Mouse (Mus musculus): ENCODE results near the gene Slc25a23.

Gene Slc25a23

GRCm38 (mm10) chr17:57059486-57059977 is at the start of gene Slc25a23:
Slc25a23 (minus strand) TSS chr17:57059863.
- DNase-seq (ENCODE audit: low spot score in 2 of 2): peak; percentile 48 to 58

DNA sequence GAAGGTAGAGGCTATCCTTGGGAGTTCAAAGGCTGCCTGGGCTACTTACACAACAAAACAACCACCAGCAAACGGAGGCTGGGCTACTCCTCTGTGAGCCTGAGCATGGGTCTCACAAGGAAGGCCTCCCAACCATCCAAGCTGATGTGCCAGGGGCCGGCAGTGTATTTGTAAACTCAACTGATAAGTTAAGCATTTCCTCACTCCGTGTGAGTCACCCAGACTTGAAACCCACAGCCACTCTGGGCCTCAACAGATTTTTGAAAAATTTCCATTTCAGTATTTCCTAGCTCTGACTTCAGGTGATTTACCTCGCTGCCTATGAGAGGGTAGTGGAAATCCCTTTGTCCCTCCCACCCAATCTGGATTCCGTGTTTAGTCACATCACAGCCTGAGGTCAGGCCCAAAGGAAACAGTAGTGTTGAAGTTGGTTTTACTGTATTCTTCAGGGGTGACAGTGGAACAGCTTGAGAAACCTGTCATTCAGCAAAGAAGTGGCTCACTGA is 49.1 kb upstream of the Slc25a23 start:
- DNase-seq (ENCODE audit: low spot score in 2 of 2): no peak

- DNase-seq (ENCODE audit: low spot score in 2 of 2): no peak
These were observed 48.5 kb upstream of the Slc25a23 start for GRCm38 (mm10) chr17:57108040-57108665.

DNA sequence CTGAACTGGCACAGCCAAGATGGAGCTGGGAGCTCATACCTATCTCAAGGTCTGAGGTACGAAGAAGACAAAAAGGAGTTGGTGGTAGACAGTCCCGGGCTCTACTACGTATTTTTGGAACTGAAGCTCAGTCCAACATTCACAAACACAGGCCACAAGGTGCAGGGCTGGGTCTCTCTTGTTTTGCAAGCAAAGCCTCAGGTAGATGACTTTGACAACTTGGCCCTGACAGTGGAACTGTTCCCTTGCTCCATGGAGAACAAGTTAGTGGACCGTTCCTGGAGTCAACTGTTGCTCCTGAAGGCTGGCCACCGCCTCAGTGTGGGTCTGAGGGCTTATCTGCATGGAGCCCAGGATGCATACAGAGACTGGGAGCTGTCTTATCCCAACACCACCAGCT is 47.4 kb upstream of the Slc25a23 start:
- no peak for DNase-seq (ENCODE audit: low spot score in 2 of 2)

DNA sequence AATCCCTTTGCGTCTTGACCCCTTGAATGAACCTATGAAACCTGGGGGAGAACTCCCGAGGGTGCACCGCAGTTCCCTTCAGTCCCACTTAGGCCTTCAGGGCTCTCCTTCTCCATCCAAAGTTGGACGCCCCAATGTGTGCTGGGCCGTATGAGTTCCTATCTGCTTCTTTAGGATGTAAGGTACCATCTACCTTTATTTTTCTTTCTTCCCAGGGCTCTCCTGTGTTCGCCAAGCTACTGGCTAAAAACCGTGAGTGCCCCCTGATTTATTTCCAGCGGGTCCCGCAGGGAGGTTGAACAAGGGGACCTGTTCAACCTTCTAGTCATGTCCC is 46.3 kb upstream of the Slc25a23 start:
- no peak for DNase-seq (ENCODE audit: low spot score in 2 of 2)

GRCm38 (mm10) chr17:57105181-57106034 is 45.7 kb upstream of the Slc25a23 start, which contains the start of gene Tnfsf9:
Tnfsf9 (plus strand) TSS chr17:57105325.
- peak; percentile 6 to 14 for DNase-seq (ENCODE audit: low spot score in 2 of 2)

- DNase-seq (ENCODE audit: low spot score in 2 of 2): no peak
These were observed 44.8 kb upstream of the Slc25a23 start for GRCm38 (mm10) chr17:57104496-57104895.

GRCm38 (mm10) chr17:57102276-57102675 is 42.6 kb upstream of the Slc25a23 start:
- no peak for DNase-seq (ENCODE audit: low spot score in 2 of 2)

- DNase-seq (ENCODE audit: low spot score in 2 of 2): no peak
These were observed 40.1 kb upstream of the Slc25a23 start for GRCm38 (mm10) chr17:57099629-57100325.

DNA sequence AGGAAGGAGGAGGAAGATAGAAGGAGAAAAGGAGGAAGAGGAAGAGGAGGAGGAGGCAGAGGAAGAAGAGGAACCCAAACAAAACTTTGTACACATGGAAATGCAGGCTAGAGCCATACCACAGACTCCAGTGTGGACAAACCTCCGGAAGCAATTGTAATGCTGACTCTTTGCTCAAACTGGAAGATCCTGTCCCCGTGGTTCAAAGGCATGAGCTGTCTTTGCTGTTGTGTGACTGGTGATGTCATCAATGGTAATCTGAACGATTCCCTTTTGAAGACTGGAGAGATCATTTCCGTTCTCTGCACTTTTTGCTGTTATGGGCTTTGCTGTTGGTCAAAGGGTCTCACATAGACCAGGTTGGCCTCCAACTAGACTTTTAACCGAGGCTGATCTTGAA is 38.7 kb upstream of the Slc25a23 start:
- no peak for DNase-seq (ENCODE audit: low spot score in 2 of 2)

DNA sequence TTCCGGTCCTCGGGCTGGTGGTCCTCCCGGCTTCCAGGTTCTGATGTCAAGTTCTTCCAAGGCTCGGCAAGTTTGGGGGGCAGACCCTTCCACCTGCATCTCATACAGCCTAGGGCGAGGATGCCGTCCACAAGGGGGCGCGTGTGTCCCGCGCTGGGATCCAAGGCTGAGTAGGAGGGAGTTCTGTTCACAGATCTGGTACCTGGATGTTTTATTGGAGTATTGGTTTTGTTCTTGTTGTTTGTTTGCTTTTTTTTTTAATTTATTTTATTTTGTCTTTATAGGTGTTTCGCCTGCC is 36.9 kb upstream of the Slc25a23 start:
- peak; percentile 71 for DNase-seq (ENCODE audit: low spot score in 2 of 2)

- DNase-seq (ENCODE audit: low spot score in 2 of 2): peak; percentile 35 to 56
These were observed 36.4 kb upstream of the Slc25a23 start for GRCm38 (mm10) chr17:57095855-57096622.

- no peak for DNase-seq (ENCODE audit: low spot score in 2 of 2)
These were observed 34.6 kb upstream of the Slc25a23 start for GRCm38 (mm10) chr17:57094222-57094621.

- no peak for DNase-seq (ENCODE audit: low spot score in 2 of 2)
These were observed 27.6 kb upstream of the Slc25a23 start, which contains the start of gene Tubb4a for GRCm38 (mm10) chr17:57087049-57087832. Tubb4a (minus strand) TSS chr17:57087782.

GRCm38 (mm10) chr17:57085970-57086757 is 26.5 kb upstream of the Slc25a23 start:
- DNase-seq (ENCODE audit: low spot score in 2 of 2): no peak

GRCm38 (mm10) chr17:57082481-57082880 is 22.8 kb upstream of the Slc25a23 start:
- no peak for DNase-seq (ENCODE audit: low spot score in 2 of 2)

- DNase-seq (ENCODE audit: low spot score in 2 of 2): no peak
These were observed 21.7 kb upstream of the Slc25a23 start for GRCm38 (mm10) chr17:57081234-57081842.

DNA sequence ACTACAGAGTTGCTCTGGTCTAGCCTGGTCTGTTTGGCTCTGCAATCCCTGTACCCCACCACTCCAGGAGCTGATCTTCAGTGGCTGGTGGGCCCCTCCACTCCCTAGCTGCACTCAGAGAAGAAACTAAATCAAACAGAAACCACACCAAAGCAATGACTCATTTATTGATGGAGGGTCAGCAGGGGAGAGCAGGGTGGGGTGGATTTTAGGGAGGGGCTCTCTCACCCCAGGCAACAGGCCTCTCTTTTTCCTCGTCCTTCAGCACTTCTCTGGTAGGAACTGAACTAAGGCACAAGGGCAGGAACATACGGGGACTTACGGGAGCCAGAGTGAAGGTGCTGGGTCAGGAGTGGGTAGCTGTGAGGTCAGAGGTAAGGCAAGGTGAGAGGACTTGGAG is 20.3 kb upstream of the Slc25a23 start:
- DNase-seq (ENCODE audit: low spot score in 2 of 2): no peak

- peak; percentile 76 to 81 for DNase-seq (ENCODE audit: low spot score in 2 of 2)
These were observed 18.7 kb upstream of the Slc25a23 start, which contains the start of gene Dennd1c for GRCm38 (mm10) chr17:57078336-57078735. Dennd1c (minus strand) TSS chr17:57078514.
